Mouse (Mus musculus): ENCODE results near the gene Acvr1. TPM values are rescaled to one million over a fixed set of nuclear protein-coding genes. Genes with fewer than 3 reads are reported as not detected.

The Acvr1 gene
- total RNA-seq, 4 experiments from 2014 or later: 31.4 to 37.6 (median 32.6) TPM

- DNase-seq (ENCODE audit: low spot score in 2 of 2): no peak
These were observed 9.7 kb downstream of the Acvr1 start for GRCm38 (mm10) chr2:58557045-58557845.

- no peak for DNase-seq (ENCODE audit: low spot score in 2 of 2)
These were observed 14.7 kb downstream of the Acvr1 start for GRCm38 (mm10) chr2:58552296-58552695.

- DNase-seq (ENCODE audit: low spot score in 2 of 2): no peak
These were observed 15.1 kb downstream of the Acvr1 start for GRCm38 (mm10) chr2:58551866-58552265.

- no peak for DNase-seq (ENCODE audit: low spot score in 2 of 2)
These were observed 16.5 kb downstream of the Acvr1 start for GRCm38 (mm10) chr2:58550488-58550887.

GRCm38 (mm10) chr2:58549960-58550359 lies 17.0 kb downstream of the Acvr1 start:
- no peak for DNase-seq (ENCODE audit: low spot score in 2 of 2)

- DNase-seq (ENCODE audit: low spot score in 2 of 2): no peak
These were observed 18.0 kb downstream of the Acvr1 start for GRCm38 (mm10) chr2:58548943-58549342.

GRCm38 (mm10) chr2:58546264-58546663 lies 20.7 kb downstream of the Acvr1 start:
- no peak for DNase-seq (ENCODE audit: low spot score in 2 of 2)

- no peak for DNase-seq (ENCODE audit: low spot score in 2 of 2)
These were observed 22.6 kb downstream of the Acvr1 start for GRCm38 (mm10) chr2:58544368-58544767.

DNA sequence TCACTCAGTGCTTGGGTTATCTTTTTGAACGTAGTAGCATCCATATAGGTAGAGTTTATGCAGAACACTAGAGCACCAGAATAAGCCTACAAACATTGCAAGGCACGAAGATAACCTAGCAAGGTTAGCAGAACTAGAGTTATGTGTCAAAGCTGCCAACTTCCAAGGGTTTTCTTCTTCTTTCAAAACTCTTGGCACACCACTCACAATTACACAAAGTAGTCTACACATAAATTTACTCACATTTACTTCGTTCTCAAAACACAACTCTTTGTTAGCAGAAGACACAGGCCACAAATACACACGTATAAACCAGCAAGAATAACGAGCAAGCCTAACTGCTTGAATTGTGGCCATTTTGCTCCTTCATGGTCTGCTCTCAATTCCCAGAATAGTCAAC lies 23.7 kb downstream of the Acvr1 start:
- no peak for DNase-seq (ENCODE audit: low spot score in 2 of 2)

DNA sequence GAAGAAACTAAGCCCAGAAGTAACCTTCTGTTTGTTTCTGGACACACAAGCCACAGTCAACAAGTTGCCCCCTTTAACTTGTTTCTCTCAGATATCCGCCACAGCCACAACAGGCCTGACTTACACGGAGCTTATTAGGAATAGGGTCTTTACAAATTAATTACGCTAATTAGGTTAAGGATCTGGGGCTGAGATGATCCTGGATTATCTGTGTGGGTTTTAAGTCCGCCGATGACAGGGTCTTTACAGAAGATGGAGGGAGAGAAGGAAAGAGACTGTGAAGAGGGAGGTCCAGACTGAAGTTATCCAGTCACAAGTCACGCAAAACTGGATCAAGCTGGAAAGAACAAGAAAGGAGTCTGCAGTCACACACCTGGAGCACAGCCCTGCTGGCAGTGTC lies 28.8 kb downstream of the Acvr1 start:
- no peak for DNase-seq (ENCODE audit: low spot score in 2 of 2)

DNA sequence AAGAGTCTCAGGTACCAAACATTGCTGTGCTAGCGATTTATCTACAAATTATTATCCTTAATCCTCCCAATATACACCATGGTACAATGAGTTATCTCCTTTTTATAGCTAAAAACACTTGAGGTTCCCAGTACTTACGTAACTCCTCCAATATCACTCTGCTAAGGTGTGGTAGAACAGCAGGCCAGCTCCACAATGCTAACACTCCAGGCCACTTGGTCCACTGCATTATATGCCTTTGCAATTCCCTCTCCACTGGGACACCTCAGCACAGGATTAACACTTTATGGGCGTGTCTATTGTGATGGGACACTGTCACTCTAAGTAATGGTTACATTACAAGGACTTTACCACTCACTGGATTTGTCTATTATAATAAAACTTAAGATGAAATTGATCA lies 30.2 kb downstream of the Acvr1 start:
- no peak for DNase-seq (ENCODE audit: low spot score in 2 of 2)

DNA sequence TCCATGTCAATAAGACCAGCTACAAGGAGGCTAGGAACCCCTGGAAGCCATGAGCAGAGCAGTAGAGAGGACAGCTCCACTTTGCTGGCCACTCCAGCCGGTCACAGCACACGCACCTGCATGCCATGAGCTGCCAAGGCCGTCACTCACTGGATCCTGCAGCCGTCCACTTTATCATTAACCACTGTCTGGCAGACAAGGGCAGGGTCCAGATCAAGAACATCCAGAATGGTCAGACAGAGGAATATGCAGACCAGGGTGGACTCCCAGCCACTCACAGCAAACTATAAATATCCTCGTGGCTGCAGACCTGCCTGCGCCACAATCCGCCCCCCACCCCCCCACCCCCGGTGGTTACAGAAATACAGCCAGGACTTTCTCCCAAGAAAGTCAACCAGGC lies 31.7 kb downstream of the Acvr1 start:
- DNase-seq (ENCODE audit: low spot score in 2 of 2): no peak

DNA sequence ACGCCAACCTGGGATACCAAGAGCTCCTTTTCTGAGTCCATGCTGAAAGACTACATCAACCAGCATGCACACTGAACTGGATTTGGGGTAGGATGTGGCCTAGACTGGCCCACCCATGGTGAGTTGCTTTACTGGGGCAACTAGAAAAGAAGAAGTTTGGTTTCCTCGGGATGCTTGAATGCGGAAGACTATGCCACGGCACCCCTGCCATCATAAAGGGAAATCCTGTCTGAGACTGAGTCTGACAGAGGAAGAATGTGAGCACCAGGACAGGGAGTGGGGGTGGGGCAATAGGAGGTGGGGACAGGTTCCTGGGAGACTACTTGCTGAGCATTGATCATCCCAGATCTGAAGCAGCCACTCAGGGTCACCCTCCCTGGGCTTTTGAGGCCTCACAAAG lies 32.6 kb downstream of the Acvr1 start:
- DNase-seq (ENCODE audit: low spot score in 2 of 2): no peak

DNA sequence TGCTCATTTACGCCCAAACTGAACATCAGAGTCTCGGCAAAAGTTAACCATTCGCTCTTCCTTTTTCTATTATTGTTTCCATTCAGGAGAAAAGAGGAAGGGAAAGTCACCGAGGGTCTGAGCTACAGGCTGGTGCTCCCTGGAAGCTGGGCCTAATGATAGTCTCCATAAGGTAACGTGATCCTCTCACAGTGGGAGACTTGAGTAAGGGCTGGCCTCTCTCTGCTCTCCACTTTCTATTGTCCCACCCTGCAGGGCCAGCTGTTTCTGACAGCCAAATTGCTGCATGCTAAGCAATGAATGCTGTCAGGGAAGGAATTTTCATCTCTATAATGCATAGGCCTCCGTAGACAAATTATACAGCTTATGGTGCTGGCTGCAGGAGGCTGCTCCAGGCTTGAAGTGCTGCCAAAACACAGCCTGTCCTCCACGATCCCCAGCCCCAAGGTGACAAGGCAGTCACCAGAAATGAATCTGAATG lies 33.4 kb downstream of the Acvr1 start:
- DNase-seq (ENCODE audit: low spot score in 2 of 2): no peak

DNA sequence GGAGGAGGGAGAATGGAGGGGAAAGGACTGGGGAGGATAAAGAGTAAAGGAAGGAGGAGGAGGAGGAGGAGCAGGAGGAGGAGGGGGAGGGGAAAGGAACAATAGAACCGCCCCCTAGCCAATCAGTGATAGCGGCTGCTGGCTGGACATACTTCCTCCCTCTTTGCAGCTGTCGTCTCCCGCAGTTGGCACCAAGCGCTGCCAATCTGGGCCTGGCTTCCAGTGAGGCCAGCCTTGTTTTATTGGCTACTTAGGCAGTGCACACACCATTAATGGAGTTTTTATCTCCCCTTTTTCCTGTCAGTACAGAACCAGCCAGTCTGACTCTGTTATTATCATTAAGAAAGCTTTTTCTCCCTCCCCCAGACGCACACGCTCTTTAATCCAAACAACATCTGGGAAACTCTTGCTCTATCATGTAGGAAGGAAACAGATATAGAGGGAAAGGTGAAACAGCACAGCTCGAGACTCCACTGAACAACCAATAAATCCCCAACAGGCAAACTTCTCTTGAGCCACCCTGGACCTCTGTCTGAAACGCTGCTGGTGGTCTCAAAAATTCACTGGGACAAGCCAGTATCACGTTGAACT lies 34.6 kb downstream of the Acvr1 start:
- DNase-seq (ENCODE audit: low spot score in 2 of 2): peak in 1 of 2 experiments; percentile 60

DNA sequence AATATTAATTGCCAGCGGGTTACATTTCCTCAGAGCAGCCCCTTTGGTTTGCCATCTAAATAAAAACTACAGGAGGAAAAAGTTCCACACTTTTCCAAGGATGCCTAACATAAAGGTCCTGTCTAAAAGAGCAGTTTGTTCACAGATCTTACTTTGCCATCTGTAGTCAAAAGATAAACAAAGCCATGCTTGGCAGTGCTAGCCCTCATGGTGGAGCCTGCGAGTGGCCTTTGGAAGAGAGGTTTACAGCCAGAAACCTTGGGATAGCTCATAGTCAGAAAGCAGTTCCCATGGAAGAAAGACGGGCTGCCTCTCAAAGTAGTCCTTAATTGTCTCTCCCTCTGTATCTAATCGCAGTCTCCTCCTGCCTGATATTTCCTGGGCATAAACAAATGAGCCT lies 36.4 kb downstream of the Acvr1 start:
- DNase-seq (ENCODE audit: low spot score in 2 of 2): no peak

DNA sequence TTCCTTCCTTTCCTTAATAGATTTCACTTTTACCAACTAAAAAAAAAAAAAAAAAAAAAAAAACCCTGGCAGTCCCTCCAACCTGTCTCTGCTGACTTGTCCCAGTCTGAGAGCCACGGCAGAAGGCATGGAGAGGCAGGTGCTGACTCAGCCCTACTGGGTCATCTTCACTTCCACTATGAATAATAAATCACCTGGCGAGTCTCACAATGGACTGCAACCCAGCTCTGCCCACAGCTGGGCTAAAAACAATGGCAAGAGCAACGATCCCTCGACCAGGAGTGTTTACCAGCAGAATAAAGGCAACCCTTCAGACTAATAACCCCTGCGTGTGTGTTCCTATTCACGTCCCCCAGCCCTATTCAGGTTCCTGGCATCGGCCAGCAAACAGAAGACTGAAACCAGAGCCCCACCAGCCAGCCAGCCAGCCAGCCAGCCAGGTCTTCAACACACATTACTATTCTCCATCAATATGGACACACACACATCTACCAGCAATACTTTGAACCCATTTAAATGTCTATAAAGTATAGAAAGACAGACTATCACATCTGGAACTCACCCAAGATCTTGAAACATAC lies 37.0 kb downstream of the Acvr1 start:
- DNase-seq (ENCODE audit: low spot score in 2 of 2): no peak

- DNase-seq (ENCODE audit: low spot score in 2 of 2): no peak
These were observed 37.6 kb downstream of the Acvr1 start for GRCm38 (mm10) chr2:58529384-58529783.

GRCm38 (mm10) chr2:58527786-58528185 lies 39.2 kb downstream of the Acvr1 start:
- DNase-seq (ENCODE audit: low spot score in 2 of 2): no peak

DNA sequence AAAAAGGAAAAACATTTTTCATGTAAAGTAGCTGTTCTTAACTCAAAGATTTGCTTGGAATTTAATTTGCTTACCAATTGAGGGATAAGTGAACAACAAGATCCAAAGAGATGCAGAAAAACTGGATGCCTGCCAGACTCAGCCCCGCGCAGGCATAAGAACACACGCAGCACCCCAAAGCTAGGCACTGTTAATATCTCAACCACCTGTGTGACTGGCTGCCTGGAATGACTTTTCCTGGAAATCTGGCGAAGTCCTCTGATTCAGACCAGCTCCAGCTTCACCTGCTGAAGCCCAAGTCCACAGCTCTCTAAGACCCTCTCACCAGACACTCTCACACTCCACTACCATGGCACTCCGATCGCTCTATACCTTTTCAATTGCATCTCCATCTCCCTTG lies 42.6 kb downstream of the Acvr1 start:
- DNase-seq (ENCODE audit: low spot score in 2 of 2): no peak

- no peak for DNase-seq (ENCODE audit: low spot score in 2 of 2)
These were observed 43.1 kb downstream of the Acvr1 start for GRCm38 (mm10) chr2:58523894-58524293.

DNA sequence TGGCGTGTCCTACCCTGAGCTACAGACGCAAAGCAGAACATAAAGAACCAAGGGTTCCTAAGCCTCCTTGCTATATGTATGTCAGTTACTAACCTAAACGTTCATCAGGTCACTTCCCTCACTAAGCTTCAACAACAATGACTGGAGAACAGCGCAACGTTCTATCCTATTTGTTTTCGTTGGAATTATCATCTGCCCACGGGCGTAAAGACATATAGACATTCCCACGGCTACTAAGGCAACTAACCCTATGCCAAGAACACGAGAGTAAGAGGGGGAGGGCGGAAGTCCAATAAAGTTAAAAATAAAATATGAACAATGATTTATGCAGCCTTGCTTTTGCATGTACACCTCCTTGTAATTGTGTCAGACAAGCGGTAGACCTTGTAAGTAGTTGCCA lies 43.9 kb downstream of the Acvr1 start:
- DNase-seq (ENCODE audit: low spot score in 2 of 2): no peak

DNA sequence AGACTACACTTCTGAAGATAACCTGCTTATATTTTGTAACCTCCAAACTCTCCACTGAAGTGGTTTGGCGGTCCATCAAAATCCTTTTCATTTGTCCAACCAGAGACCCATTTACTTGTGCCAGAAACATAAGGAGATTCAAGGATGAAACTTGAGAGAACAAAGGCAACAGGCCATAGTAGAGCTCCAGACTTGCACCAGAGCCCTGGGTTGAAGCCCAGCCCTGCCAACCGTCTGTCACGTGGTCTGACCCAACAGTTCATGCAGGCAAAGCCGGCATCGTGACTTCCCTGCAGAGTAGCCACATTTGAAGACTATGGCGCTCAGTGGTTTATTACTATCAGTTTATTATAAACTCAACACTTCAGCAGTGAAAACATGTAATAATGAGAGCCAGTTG lies 45.3 kb downstream of the Acvr1 start:
- no peak for DNase-seq (ENCODE audit: low spot score in 2 of 2)
